Mouse (Mus musculus) inflammation-experienced regulatory T-cells, adult 6 months (primary cell): Measurements from ENCODE around the gene Tff3. TPM values are rescaled to one million over a fixed set of nuclear protein-coding genes. Genes with fewer than 3 reads are reported as not detected.
A peak's percentile ranks its signal among the peaks of the same experiment; 100 is the strongest.

Experiments used
- ATAC-seq: one replicate; pipeline ENCODE4 v1.8.0; 2017
- polyA plus RNA-seq, 3 experiments: library from polyadenylated mRNA; unstranded; fragments of 100-300 nt; shearing (Covaris generic); gene quantifications; one replicate each; pipeline ENCODE4 v1.2.1; 2017

The Tff3 gene
- polyA plus RNA-seq, 3 experiments from 2014 or later, result not detected

- no peak for ATAC-seq
Measured at GRCm38 (mm10) chr17:31121975-31122374, 7.5 kb downstream of the Tff3 start.

DNA sequence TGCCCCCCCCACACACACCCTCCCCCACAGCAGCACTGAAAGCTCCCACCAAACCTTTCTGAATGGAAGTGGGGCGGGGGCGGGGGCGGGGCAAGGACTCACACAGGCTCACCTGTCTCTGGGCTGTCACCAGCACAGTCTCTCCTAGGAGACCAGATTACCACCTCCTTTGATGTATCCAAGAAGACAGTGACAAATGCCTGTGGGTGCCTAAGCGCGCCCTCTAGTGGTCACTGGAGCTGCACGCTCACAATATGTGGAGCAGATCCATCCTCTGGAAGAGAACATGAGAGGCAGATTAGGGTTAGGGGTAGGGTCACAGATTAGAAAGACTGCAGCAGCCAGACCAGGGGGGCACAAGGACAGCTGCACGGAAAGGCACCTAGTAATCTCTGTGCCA is 10.0 kb downstream of the Tff3 start:
- peak; percentile 69 for ATAC-seq

- no peak for ATAC-seq
Measured at GRCm38 (mm10) chr17:31117946-31118345, 11.5 kb downstream of the Tff3 start.

GRCm38 (mm10) chr17:31116063-31116462 is 13.4 kb downstream of the Tff3 start:
- no peak for ATAC-seq

DNA sequence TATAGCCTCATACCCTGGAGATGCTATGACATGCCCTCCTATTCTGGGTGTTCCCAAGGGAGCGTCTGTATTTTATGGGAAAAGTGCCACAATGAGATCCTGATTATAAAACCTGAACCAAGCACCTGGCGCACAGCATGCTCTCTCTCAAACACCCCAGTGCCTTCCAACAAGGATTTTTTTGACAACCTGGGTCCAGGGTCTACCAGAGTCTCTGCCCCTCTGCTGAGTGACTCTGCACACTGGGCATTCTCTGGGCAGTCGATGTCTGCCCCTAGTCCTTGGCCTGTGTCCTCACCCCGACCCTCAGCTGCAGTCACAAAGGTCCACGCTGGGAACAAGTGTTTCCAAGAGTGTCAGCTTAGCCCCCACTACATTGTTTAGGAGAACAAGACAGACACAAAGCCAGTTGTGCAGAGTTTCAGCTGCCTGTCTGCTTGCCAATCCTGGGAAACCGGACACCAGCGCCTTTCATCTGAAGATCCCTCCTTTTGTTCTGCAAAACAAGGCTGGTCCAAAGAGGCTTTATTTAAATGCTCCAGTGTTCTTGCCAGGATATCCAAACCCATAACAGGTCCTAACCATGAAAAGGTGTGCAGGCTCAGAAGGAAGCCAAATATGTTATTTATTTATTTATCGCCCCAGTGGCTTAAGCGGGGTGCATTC is 16.1 kb downstream of the Tff3 start:
- ATAC-seq, result no peak

GRCm38 (mm10) chr17:31108388-31108787 is 21.1 kb downstream of the Tff3 start:
- ATAC-seq, result no peak

DNA sequence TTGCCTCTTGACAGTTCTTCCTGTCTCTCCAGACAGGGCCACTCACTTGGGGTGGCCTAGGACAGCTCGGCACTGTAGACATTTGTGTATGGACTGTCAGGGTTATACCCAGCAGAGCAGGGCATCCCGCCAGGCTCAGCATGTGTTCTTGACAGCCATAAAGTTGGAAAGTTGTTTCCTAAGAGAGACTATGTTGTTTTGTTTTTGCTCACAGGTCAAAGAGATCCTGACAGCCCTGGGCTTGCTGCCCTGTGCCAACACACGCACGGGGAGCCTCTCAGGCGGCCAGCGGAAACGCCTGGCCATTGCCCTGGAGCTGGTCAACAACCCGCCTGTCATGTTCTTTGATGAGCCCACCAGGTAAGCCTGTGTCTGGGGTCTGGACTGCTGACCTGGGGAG is 25.6 kb downstream of the Tff3 start:
- ATAC-seq, result no peak

GRCm38 (mm10) chr17:31103007-31103570 is 26.4 kb downstream of the Tff3 start:
- ATAC-seq, result no peak

GRCm38 (mm10) chr17:31098788-31099187 is 30.7 kb downstream of the Tff3 start:
- ATAC-seq, result no peak

DNA sequence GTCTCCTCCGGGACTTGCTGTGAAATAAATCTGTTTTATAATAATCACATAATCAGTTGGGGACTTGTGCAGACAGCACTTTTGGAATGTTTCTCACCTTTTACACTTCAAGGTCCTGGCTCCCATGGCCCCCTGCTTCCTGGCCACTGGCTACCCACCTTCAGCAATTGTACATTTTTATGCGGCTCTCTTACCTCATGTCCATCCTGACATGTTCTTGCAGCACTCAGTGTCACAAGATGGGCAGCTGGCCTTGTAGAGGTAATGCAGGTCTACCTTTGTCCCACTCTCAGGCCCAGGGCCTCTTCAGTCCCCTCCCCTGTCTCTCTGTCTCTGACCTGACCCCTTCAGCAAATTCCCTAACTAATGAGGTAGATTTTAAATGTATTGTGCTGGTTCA is 32.6 kb downstream of the Tff3 start:
- ATAC-seq, result no peak

DNA sequence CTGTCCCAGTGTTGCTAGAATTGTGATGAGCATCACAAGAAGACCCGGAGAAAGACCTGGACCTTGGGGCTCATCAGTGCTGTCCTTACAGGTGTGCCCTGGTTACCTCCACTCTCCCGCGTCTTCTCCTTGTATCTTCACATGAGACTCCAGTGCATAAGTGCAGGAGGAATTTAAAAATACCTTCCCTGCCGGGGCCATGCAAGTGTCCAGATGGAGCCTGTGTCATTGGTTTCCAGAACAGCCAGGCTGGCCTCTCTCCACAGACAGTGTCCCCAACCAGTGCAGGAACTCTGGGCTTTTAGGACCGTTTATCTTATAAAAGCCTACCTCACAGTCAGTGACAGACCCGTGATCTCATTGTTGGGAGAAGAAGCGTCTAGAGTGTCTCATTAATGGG is 33.9 kb downstream of the Tff3 start:
- no peak for ATAC-seq

DNA sequence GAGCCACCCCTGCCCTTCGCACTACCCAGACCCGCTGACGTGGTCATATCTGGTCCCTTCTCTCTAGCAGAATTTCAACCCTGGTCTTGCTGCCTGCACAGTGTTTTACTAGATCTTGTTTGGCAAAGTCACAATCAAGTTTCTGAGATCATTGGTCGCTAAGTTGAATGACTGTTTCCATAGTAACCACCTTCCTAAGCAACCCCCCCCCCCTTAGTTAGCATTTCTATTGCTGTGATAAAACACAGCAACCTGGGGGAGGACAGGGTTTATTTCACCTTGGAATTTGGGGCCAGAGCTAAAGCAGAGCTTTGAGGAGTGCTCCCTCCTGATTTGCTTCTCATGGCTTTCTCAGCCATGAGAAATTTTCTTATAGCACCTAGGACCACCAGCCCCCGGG is 34.7 kb downstream of the Tff3 start:
- ATAC-seq, result no peak

- no peak for ATAC-seq
Measured at GRCm38 (mm10) chr17:31091023-31091735, 38.3 kb downstream of the Tff3 start.

DNA sequence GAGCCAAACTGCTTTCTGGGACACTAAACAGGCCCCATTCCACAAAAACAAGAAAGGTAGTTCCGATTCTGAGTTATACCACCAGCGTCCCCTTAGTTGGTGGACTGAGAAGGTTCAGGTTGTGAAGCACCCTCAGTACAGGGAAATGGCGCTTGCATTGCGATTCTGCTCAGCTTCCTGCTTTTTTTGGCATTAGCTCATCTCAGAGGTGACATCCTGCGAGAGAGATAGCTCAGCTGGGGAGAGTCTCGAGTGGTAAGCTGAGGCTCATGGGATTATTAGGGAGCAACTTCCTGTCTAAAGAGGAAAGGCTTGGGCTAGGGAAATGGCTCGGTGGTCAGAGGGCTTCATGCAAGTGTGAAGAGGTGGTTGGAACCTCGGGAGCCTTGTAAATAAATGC is 39.6 kb downstream of the Tff3 start:
- no peak for ATAC-seq

GRCm38 (mm10) chr17:31088711-31089110 is 40.7 kb downstream of the Tff3 start:
- ATAC-seq, result no peak

- no peak for ATAC-seq
Measured at GRCm38 (mm10) chr17:31086196-31086595, 43.2 kb downstream of the Tff3 start.

GRCm38 (mm10) chr17:31085519-31085918 is 43.9 kb downstream of the Tff3 start:
- ATAC-seq, result no peak

DNA sequence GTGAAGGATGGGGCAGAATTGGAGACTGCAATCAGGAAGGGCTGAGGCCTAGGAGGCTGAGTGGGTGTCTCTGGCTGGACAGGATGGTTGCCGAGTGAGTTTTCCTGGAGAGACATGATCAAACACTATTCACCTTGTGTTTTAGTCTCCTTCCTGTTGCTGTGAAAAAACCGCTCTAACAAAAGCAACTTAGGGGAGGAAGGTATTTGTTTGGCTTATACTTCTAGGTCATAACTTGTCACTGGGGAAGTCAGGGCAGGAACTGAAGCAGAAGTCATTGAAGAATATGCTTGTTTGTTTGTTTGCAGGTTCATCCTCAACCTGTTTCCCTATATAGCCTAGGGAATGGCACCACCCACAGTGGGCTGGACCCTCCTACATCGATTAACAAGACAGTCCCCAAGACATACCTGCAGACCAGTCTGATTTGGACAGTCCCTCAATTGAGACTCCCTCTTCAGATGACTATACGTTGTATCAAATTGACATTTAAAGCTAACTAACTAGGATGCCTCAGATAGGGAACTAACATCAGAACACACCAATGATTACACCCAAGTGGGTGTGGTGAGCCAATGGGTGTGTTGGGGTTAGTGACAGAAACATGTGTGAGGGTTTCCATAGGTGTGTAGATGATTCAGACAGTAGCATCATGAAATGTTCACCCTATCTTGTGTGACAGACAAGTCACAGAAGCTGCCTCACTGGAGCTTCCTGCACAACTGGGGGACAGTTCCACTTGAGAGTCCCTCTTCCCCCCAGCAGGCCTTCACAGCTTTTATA is 47.0 kb downstream of the Tff3 start:
- ATAC-seq, result peak; percentile 26

DNA sequence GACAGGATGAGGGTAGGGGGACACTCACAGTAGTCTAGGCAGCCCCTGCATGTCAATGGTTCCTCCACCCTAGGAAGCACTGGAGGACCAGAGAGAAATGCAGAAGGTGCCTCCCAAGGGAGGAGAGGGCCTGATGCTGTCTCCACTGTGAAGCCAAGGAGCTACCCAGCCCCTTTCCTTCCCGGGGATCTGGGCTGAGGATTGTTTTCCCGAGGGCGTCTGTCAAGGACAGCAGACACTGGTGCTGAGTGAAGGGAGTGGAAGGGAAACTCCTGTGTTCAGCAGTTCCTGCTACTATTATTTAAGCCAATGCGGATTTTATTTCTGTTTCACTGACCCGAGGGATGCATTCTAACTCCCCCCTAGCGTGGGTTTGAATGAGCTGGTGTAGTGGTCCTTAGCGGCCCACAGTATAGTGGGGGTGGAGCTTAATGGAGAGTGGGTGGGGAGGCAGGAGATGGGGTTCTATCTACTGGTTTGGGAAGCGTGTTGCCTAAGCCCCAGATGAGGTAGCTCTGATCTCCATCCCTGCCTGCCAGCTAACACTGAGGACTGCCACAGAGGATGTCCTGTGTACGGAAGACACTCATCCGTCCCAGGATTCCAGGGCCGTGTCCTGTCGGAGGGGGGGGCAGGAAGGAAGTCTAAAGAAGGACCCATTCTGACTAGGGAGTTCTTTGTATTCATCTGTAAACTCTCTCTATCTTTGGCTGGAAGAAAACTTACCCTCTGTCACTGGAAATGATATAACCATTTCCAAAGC is 50.2 kb downstream of the Tff3 start:
- no peak for ATAC-seq

DNA sequence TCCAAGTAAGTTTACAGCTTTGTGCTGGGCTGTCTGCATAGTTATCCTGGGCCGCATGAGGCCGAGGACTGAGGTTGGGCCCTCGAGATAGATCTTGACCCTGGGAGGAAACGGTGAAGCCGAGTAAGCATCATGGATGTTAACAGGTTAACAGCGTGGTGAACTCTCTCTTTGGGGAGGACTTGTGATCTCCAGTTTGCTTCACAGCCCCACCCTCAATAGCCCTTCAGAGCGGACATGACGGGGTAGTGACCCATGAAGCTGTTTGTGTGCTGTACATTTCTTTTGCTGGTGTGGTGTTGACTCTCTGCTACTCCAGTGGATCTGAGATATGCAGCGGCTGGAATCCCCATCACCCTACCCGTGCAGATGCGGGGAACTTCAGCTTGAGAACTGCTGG is 50.9 kb downstream of the Tff3 start:
- ATAC-seq, result no peak

DNA sequence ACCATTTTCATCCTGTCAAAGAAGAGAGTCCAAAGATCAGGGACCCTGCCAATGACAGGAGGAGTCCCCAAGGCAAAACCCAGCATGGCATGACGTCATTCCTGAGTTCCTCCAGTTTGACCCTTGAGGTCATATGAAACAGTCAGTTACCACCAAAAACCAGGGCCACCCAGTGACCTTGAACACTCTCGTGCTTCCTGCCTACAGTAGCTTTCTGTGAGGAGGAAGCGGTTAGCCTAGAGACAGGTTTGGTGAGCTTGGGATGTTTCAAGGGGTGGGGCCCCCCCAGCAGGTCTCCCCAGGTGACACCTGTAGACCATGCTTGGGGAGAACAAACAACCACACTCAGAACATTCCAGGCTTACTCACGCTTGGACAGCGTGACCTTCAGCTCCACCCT is 51.9 kb downstream of the Tff3 start:
- peak; percentile 46 for ATAC-seq

DNA sequence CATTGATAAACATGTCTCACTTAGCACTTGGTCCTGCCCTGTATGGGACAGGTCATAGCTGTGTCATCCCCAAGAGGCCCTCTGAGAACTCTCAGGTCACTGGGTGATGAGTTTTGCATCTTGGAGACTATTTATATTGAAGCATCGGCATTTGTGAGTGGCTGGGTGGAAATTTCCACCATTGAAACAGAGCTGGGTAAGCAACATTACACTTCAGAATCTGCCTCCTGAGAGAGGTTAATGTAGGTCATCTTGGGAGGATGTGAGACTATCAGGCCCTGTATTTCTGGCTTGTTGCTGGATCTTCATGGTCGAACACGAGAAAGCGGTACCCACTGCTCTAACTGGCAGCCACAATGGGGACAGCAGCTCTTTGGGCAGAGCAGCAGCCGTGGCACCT is 54.0 kb downstream of the Tff3 start:
- ATAC-seq, result peak; percentile 64
